Mouse (Mus musculus) limb, embryonic 11.5 days (tissue): ENCODE measurements around the gene B3gnt7. TPM values are rescaled to one million over a fixed set of nuclear protein-coding genes. Genes with fewer than 3 reads are reported as not detected.

Experiments
- ATAC-seq: fragments of 200-750 bp; cut with Nextera tagmentation; 2 replicates; pipeline ENCODE4 v1.8.0; 2017; ENCODE audit warnings: low read depth; ENCODE audit not compliant: insufficient number of reproducible peaks, low FRiP score, low TSS enrichment
- DNase-seq: peaks from one replicate; pipeline ENCODE4 v3.0.0-alpha.2; 2015; ENCODE audit warnings: low spot score
- H3K27ac ChIP-seq: fragments of 300-500 bp; sonication (generic); replicated peaks from 2 replicates; pipeline ENCODE4 v1.5.1; 2014; ENCODE audit warnings: low read depth, mild to moderate bottlenecking, low read length
- H3K27me3 ChIP-seq: fragments of 300-500 bp; sonication (generic); 2 replicates; pipeline ENCODE4 v1.6.1; 2014; ENCODE audit warnings: mild to moderate bottlenecking, low read length, mixed read lengths; ENCODE audit not compliant: control insufficient read depth, insufficient read depth
- H3K36me3 ChIP-seq: fragments of 300-500 bp; sonication (generic); 2 replicates; pipeline ENCODE4 v1.6.1; 2014; ENCODE audit warnings: mild to moderate bottlenecking, low read length, moderate library complexity, mixed read lengths; ENCODE audit not compliant: control insufficient read depth, insufficient read depth
- H3K4me1 ChIP-seq: fragments of 300-500 bp; sonication (generic); 2 replicates; pipeline ENCODE4 v1.6.1; 2014; ENCODE audit warnings: low read length, mixed read lengths; ENCODE audit not compliant: control insufficient read depth, insufficient read depth
- H3K4me2 ChIP-seq: fragments of 300-500 bp; sonication (generic); 2 replicates; pipeline ENCODE4 v1.6.1; 2014; ENCODE audit warnings: low read depth, mild to moderate bottlenecking, moderate library complexity; ENCODE audit not compliant: severe bottlenecking
- H3K4me3 ChIP-seq: fragments of 300-500 bp; sonication (generic); 2 replicates; pipeline ENCODE4 v1.5.1; 2014; ENCODE audit warnings: low read depth, low read length
- H3K9ac ChIP-seq: fragments of 300-500 bp; sonication (generic); 2 replicates; pipeline ENCODE4 v1.6.1; 2014; ENCODE audit warnings: mild to moderate bottlenecking, low read length
- H3K9me3 ChIP-seq: fragments of 300-500 bp; sonication (generic); 2 replicates; pipeline ENCODE4 v1.6.1; 2016; ENCODE audit warnings: low read length; ENCODE audit not compliant: control insufficient read depth
- WGBS: fragments of 180-500 bp; shearing (Covaris S2); extraction: QIAGEN DNeasy Blood & Tissue Kit; methylation state at CpG from one replicate; pipeline ENCODE4 v1.1.7; 2014; 5-methylcytosine and 5-hydroxymethylcytosine counted together
- microRNA-seq: library from miRNA; unstranded; fragments of <30 nt; microRNA quantifications from one replicate; pipeline ENCODE4, GENCODE M21; 2016
- polyA plus RNA-seq: library from polyadenylated mRNA; unstranded; fragments of >200 nt; fragmentation: Nextera tagmentation; extraction: Ambion mirVana; gene quantifications from 2 replicates; pipeline ENCODE4 v1.2.1, GENCODE M21; 2014

Gene B3gnt7
- polyA plus RNA-seq, 1 experiment from 2014 or later: 5.6 TPM

- peaks cover 53% of the 10 kb centered on the region for H3K36me3 ChIP-seq
- H3K4me1 ChIP-seq: no peaks in the 10 kb centered on the region
- no peak overlapping the region for H3K4me3 ChIP-seq
- no peak for ATAC-seq
- no peak for DNase-seq
- no peak overlapping the region for H3K9ac ChIP-seq
- no peak overlapping the region for H3K27ac ChIP-seq
- H3K27me3 ChIP-seq: no peaks in the 10 kb centered on the region
- no peak overlapping the region for H3K4me2 ChIP-seq
- no peaks in the 10 kb centered on the region for H3K9me3 ChIP-seq
- 87% methylated on average over 2 of the region's 2 CpGs for WGBS
These were observed 51.6 kb downstream of the B3gnt7 start for GRCm38 (mm10) chr1:86354186-86354585.

Small RNAs within 50 kb of the gene (microRNA-seq; reads per million reads assigned to microRNA genes)
- gene mmu-mir-3535: 83.9 reads per million, percentile 46 among the genes with 10 or more reads in this experiment

Other genes with a start within 250 kb of the B3gnt7 start
- 222 and 230 TPM in 2 replicates for gene Psmd1, start 238.4 kb upstream of the B3gnt7 start, polyA plus RNA-seq
- 0.44 and 0.60 TPM in 2 replicates for gene Htr2b, start 190.9 kb upstream of the B3gnt7 start, polyA plus RNA-seq
- gene Gm21972, start 169.2 kb upstream of the B3gnt7 start, polyA plus RNA-seq: 0.44 TPM in 1 of 2 replicates, not detected in the other
- 29.8 and 30.7 TPM in 2 replicates for gene Armc9, start 148.1 kb upstream of the B3gnt7 start, polyA plus RNA-seq
- 483 and 544 TPM in 2 replicates for gene Ncl, start 56.6 kb downstream of the B3gnt7 start, polyA plus RNA-seq
- gene Nmur1, start 123.4 kb downstream of the B3gnt7 start, polyA plus RNA-seq: 0.12 and 0.40 TPM in 2 replicates
- gene Tex44, start 123.5 kb downstream of the B3gnt7 start, polyA plus RNA-seq: not detected in 2 replicates
- gene Ptma, start 223.9 kb downstream of the B3gnt7 start, polyA plus RNA-seq: 4,370 and 4,506 TPM in 2 replicates